Comparison of ENCODE assay signal across 9 mouse cellular contexts in the genomic region with DNA sequence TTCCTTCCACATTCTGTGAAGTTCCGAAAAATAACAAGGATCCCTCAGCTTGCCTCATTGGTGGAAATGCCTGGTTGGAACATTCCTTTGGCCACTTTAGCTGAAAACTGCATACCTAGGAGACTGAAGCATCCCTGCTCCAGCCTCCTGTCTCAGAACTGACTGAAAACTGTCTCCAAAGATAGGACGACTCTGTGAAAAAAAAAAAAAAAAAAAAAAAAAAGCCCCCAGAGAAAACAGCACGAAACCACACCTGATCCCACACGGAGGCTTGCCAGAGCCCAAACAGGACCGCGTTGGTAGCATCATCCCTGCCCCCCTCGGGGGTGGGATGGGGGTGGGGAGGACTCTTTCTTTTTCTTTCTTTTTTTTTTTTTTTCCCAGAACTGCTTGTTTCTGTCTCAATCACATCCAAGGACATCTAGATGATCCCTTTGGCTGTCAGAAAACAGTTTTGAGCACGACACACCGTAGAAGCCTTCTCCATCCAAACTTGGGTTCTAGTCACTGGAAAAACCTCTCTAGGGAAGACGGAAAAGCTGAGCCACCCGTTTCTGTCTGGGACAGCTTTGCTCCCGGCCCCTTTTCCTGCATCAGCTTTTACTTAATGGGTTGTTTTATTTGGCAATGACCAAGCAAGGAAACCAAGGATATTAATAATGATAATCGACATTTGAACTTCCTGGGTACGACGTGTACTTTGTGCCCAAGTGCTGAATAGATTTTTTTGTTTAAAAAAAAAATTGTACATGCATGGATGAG. TPM values are rescaled to one million over a fixed set of nuclear protein-coding genes. Genes with fewer than 3 reads are reported as not detected.
DNase-seq lines count a peak whose midpoint lies in the region; ATAC-seq and TF ChIP-seq lines count a peak whose summit lies in the region.
"Had no signal": no experiment of that assay in that cellular context is flagged by ENCODE, and none has a peak within 500 bp of the region (broad histone marks: within the 10 kb centered on the region; RNA-seq: fewer than 3 reads in every experiment).

No protein-coding gene starts in this region.

- H3K27me3 ChIP-seq in hindbrain, embryonic 13.5 days: no peaks in the 10 kb centered on the region
- no peaks in the 10 kb centered on the region for H3K27me3 ChIP-seq in hindbrain, embryonic 12.5 days
- no peaks in the 10 kb centered on the region for H3K27me3 ChIP-seq in hindbrain, embryonic 16.5 days (replicated peaks; ENCODE audit: control insufficient read depth, insufficient read depth, low read length)
- H3K27me3 ChIP-seq in lung, postnatal 0 days (replicated peaks; ENCODE audit: insufficient read depth, low read length): no peaks in the 10 kb centered on the region

- H3K27ac ChIP-seq in hindbrain, embryonic 13.5 days: no peak overlapping the region
- H3K27ac ChIP-seq in hindbrain, embryonic 12.5 days: no peak overlapping the region
- H3K27ac ChIP-seq in hindbrain, embryonic 16.5 days (ENCODE audit: low read depth, low read length): no peak overlapping the region
- H3K27ac ChIP-seq in lung, postnatal 0 days (ENCODE audit: low read length): peak overlapping the region; percentile 84

- no peak for ATAC-seq in hindbrain, embryonic 13.5 days (ENCODE audit: low FRiP score)
- ATAC-seq in hindbrain, embryonic 12.5 days (ENCODE audit: low FRiP score): no peak
- no peak for ATAC-seq in hindbrain, embryonic 16.5 days
- peak; percentile 43 for ATAC-seq in lung, postnatal 0 days

- WGBS in hindbrain, embryonic 13.5 days: 37% methylated on average over 15 of the region's 15 CpGs
- WGBS in hindbrain, embryonic 12.5 days: 41% methylated on average over 15 of the region's 15 CpGs
- 35% methylated on average over 15 of the region's 15 CpGs for WGBS in hindbrain, embryonic 16.5 days
- WGBS in lung, postnatal 0 days: 22% methylated on average over 15 of the region's 15 CpGs

- 0 out of 2 replicates have a peak overlapping the region, but pooled peaks have one; percentile 4 for H3K4me2 ChIP-seq in hindbrain, embryonic 13.5 days
- no peak overlapping the region for H3K4me2 ChIP-seq in hindbrain, embryonic 12.5 days (replicated peaks)
- peak overlapping the region; percentile 27 for H3K4me2 ChIP-seq in hindbrain, embryonic 16.5 days (ENCODE audit: low read length)
- H3K4me2 ChIP-seq in lung, postnatal 0 days (replicated peaks; ENCODE audit: low read depth, low read length): peak overlapping the region; percentile 42

- no peak overlapping the region for H3K9ac ChIP-seq in hindbrain, embryonic 13.5 days
- H3K9ac ChIP-seq in hindbrain, embryonic 12.5 days: no peak overlapping the region
- H3K9ac ChIP-seq in hindbrain, embryonic 16.5 days (ENCODE audit: low read depth, low read length): no peak overlapping the region
- no peak overlapping the region for H3K9ac ChIP-seq in lung, postnatal 0 days (replicated peaks; ENCODE audit: low read depth)

- peak; percentile 49 for DNase-seq in ZHBTc4 (ENCODE audit: low read depth, low spot score)
- peak; percentile 85 for DNase-seq in lung, postnatal 0 days (ENCODE audit: low spot score)
- DNase-seq in left cerebral cortex, adult 11 months (ENCODE audit: low spot score): no peak
- no peak for DNase-seq in gastrocnemius, postnatal 36 days
- no peak for DNase-seq in left cerebral cortex, postnatal 10 days (ENCODE audit: extremely low spot score in 1 of 2, low spot score in 2 of 2)
- DNase-seq: thymus, adult 2 months had no signal

- H3K4me1 ChIP-seq in hindbrain, embryonic 13.5 days (replicated peaks): peaks cover 19% of the 10 kb centered on the region
- peaks cover 10% of the 10 kb centered on the region for H3K4me1 ChIP-seq in hindbrain, embryonic 12.5 days
- H3K4me1 ChIP-seq in hindbrain, embryonic 16.5 days (ENCODE audit: control insufficient read depth, insufficient read depth, low read depth, low read length): no peaks in the 10 kb centered on the region; the same call in none of the 2 replicates
- peaks cover 8% of the 10 kb centered on the region; the same call in 1 of the 2 replicates for H3K4me1 ChIP-seq in lung, postnatal 0 days (ENCODE audit: insufficient read depth, low read depth, low read length)

- no peaks in the 10 kb centered on the region for H3K36me3 ChIP-seq in hindbrain, embryonic 13.5 days
- no peaks in the 10 kb centered on the region for H3K36me3 ChIP-seq in hindbrain, embryonic 12.5 days
- H3K36me3 ChIP-seq in hindbrain, embryonic 16.5 days (ENCODE audit: control insufficient read depth, insufficient read depth, low read length): no peaks in the 10 kb centered on the region
- no peaks in the 10 kb centered on the region for H3K36me3 ChIP-seq in lung, postnatal 0 days (ENCODE audit: insufficient read depth, low read length)

- H3K9me3 ChIP-seq in hindbrain, embryonic 13.5 days: peaks cover 16% of the 10 kb centered on the region
- peaks cover 13% of the 10 kb centered on the region for H3K9me3 ChIP-seq in hindbrain, embryonic 12.5 days (replicated peaks)
- H3K9me3 ChIP-seq in hindbrain, embryonic 16.5 days (ENCODE audit: control insufficient read depth, low read length): peaks cover 9% of the 10 kb centered on the region
- no peaks in the 10 kb centered on the region for H3K9me3 ChIP-seq in lung, postnatal 0 days (ENCODE audit: low read length)

- intact Hi-C loops in gastrocnemius, postnatal 36 days (cut with DNase I): no loop called here
- intact Hi-C loops in left cerebral cortex, postnatal 10 days (cut with DNase I): no loop called here

- H3K4me3 ChIP-seq in hindbrain, embryonic 13.5 days: no peak overlapping the region
- H3K4me3 ChIP-seq in hindbrain, embryonic 12.5 days: no peak overlapping the region
- no peak overlapping the region for H3K4me3 ChIP-seq in hindbrain, embryonic 16.5 days (ENCODE audit: low read length)
- H3K4me3 ChIP-seq in lung, postnatal 0 days (ENCODE audit: low read depth, low read length): no peak overlapping the region

- TF ChIP-seq EP300 in lung, postnatal 0 days (IDR thresholded peaks at IDR 0.05): peak; percentile 97

- no peak for TF ChIP-seq CTCF in lung, postnatal 0 days (IDR thresholded peaks at IDR 0.05)

RNA-seq across cellular contexts. Expression of a gene that starts 29.0 kb away (rescaled TPM):
- polyA plus RNA-seq in hindbrain, embryonic 13.5 days (2015; fragmentation: Nextera tagmentation; extraction: Ambion mirVana): 51.7 and 53.3 TPM in 2 replicates
- polyA plus RNA-seq in hindbrain, embryonic 12.5 days (2016; fragmentation: Nextera tagmentation; extraction: Ambion mirVana): 31.5 and 37.6 TPM in 2 replicates
- 78.8 and 85.8 TPM in 2 replicates for polyA plus RNA-seq in hindbrain, embryonic 16.5 days (2015; fragmentation: Nextera tagmentation; extraction: Ambion mirVana)
- polyA plus RNA-seq in lung, postnatal 0 days (2015; fragmentation: Nextera tagmentation; extraction: Ambion mirVana): 247 and 292 TPM in 2 replicates
- total RNA-seq in gastrocnemius, postnatal 36 days (2021): 10 to 100 TPM; 34.2 to 42.7 TPM
- total RNA-seq in left cerebral cortex, postnatal 10 days (2021): 10 to 100 TPM; 30.0 to 30.1 TPM

Comparison
In these comparisons a context has a peak if more than half of its experiments do, and no peak if none do; other contexts are left out.
1. DNase-seq: peak in ZHBTc4 (single experiment) and lung, postnatal 0 days (single experiment); none in left cerebral cortex, adult 11 months (single experiment), gastrocnemius, postnatal 36 days (0 of 2) and left cerebral cortex, postnatal 10 days (0 of 2).